Comparison of ENCODE assay signal across 9 mouse cellular contexts in the genomic region with DNA sequence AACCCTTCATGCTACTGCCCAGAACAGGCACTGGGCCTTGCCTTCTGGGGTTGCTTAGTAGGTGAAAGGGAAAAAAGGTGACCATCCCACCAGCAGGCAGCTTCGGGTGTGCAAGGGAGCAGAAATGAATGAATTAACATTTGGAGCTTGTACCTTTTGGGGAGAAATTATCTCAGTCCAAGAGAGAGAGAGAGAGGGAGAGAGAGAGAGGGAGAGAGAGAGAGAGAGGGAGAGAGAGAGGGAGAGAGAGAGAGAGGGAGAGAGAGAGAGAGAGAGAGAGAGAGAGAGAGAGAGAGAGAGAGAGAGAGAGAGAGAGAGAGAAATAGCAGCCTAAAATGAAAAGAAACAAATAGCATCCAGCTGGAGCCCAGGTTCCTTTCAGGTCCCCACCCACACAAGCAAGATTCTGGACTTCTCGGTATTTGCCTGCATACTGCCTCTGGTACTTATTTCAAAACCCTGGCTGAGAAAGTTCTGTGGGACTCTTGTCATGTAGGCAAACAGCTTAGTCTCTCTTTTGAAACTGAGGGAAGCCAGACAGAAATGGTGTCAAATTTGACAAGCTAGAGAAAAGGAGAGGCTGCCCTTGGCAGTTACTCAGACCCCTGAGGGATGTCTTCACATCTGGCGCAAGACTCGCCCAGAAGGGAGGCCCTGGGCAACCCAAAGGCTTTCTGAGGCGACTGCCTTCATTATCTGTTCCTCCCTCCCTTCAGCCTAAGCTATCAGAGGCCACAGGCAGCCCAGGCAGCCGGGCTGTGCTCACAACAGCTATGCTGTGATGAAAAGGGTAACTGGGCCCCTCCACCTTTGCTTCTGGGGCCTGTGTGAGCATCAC.
A peak's percentile ranks its signal among the peaks of the same experiment; 100 is the strongest.
DNase-seq lines count a peak whose midpoint lies in the region; TF ChIP-seq lines count a peak whose summit lies in the region.
"Had no signal": no experiment of that assay in that cellular context is flagged by ENCODE, and none has a peak within 500 bp of the region (broad histone marks: within the 10 kb centered on the region; RNA-seq: fewer than 3 reads in every experiment).

No protein-coding gene starts in this region.

- peak; percentile 28 to 57 for DNase-seq in heart, adult 18-20 months
- DNase-seq in heart, postnatal 4 days, result no peak
- DNase-seq in brain, embryonic 14.5 days (ENCODE audit: low read depth), result peak; percentile 20
- DNase-seq in heart, postnatal 14 days, result peak; percentile 8 to 12
- DNase-seq in spleen, postnatal 4 days (ENCODE audit: low spot score in 2 of 2), result peak; percentile 85 to 87
- no peak for DNase-seq in layer of hippocampus, postnatal 10 days (ENCODE audit: low spot score in 2 of 2)
- no peak for DNase-seq in cerebellum, adult 18-20 months
- DNase-seq in layer of hippocampus, postnatal 36 days, result no peak
- DNase-seq: lung, postnatal 10 days had no signal

- no peak for TF ChIP-seq POLR2A in brain, embryonic 14.5 days (IDR thresholded peaks at IDR 0.05; ENCODE audit: borderline replicate concordance, extremely low read depth, insufficient read depth, insufficient read length, poor library complexity, severe bottlenecking)

- no peak for TF ChIP-seq CTCF in brain, embryonic 14.5 days (IDR thresholded peaks at IDR 0.05; ENCODE audit: borderline replicate concordance, extremely low read depth, insufficient read depth, insufficient read length)

- intact Hi-C loops in heart, postnatal 14 days (cut with DNase I), result no loop called here

Comparison
In these comparisons a context has a peak if more than half of its experiments do, and no peak if none do; other contexts are left out.
1. DNase-seq: peak in heart, adult 18-20 months (2 of 2), brain, embryonic 14.5 days (single experiment), heart, postnatal 14 days (2 of 2) and spleen, postnatal 4 days (2 of 2); none in heart, postnatal 4 days (single experiment), layer of hippocampus, postnatal 10 days (0 of 2), cerebellum, adult 18-20 months (0 of 2) and layer of hippocampus, postnatal 36 days (0 of 2).